Mouse (Mus musculus) macrophage (primary cell): ENCODE data around the gene Nacc2. TPM values are rescaled to one million over a fixed set of nuclear protein-coding genes. Genes with fewer than 3 reads are reported as not detected.

Experiments used
- H3K27ac ChIP-seq: fragments of 350-480 bp; formaldehyde crosslinking; 2 replicates; pipeline ENCODE4 v1.9.0; 2021
- H3K36me3 ChIP-seq: fragments of 350-480 bp; formaldehyde crosslinking; 2 replicates; pipeline ENCODE4 v1.9.0; 2021; ENCODE audit errors: inconsistent target
- H3K4me3 ChIP-seq: fragments of 350-480 bp; formaldehyde crosslinking; 2 replicates; pipeline ENCODE4 v1.9.0; 2021; ENCODE audit errors: inconsistent target
- H3K79me2 ChIP-seq: fragments of 350-480 bp; formaldehyde crosslinking; 2 replicates; pipeline ENCODE4 v1.9.0; 2021; ENCODE audit errors: inconsistent target
- WGBS: methylation state at CpG from one replicate; pipeline ENCODE4 v1.1.7; 2026; ENCODE audit warnings: inconsistent platforms; ENCODE audit not compliant: missing documents; 5-methylcytosine and 5-hydroxymethylcytosine counted together
- polyA plus RNA-seq: library from polyadenylated mRNA; stranded (reverse); fragments of 250-400 nt; gene quantifications from 3 replicates; pipeline ENCODE4 v1.2.4, GENCODE M21; 2018; ENCODE audit warnings: inconsistent platforms

The Nacc2 gene
- polyA plus RNA-seq, 1 experiment from 2014 or later = 16.9 TPM

DNA sequence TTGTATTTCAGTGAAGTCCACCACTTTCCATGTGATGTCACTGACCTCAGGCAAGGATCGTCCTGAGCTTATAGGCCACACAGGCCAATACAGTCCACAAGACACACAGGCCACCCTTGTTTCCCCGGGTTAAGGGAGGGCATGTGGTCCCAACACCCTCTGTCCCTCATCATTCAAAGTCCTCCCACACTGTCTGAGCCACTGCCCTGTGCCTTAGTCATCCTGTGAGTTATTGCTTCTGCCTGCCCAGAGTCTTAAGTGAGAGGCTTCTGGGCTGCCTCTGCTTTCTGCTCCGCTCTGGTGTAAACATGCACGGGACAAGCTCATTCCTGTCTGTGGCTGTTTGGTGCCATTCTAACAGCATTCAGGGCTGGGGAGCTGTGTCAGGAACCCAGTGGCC is 21.3 kb upstream of the Nacc2 start:
- Histone ChIP-seq H3K79me2 (no peaks in the 10 kb centered on the region), H3K4me3 (no peak overlapping the region), H3K27ac (no peak overlapping the region), H3K36me3 (no peaks in the 10 kb centered on the region)
- 94% methylated on average over 4 of the region's 4 CpGs for WGBS

DNA sequence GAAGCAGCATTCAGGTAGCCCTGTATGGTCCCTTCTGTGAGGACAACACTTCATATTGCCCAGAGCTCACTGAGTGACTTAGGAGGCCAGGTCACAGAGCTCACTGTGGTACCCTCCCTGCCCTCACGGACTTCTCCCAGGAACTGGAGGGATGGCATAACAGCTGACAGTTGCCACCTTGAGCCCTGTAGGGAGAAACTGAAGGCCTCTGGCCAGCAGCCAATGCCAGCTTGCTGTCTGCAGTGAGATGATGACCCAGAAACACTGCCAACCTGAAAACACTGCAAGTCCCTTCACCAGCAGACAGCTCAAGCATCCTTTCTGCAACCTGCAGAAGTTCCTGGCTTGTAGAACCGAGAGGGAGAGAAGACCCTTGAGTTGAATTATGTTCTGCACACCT is 20.5 kb upstream of the Nacc2 start:
- 92% methylated on average over 2 of the region's 2 CpGs for WGBS
- no peak overlapping the region for H3K27ac ChIP-seq
- H3K79me2 ChIP-seq = peaks cover 7% of the 10 kb centered on the region; the same call in 1 of the 2 replicates
- H3K4me3 ChIP-seq = no peak overlapping the region
- H3K36me3 ChIP-seq = no peaks in the 10 kb centered on the region

GRCm38 (mm10) chr2:26142986-26143385 is 20.0 kb upstream of the Nacc2 start:
- Histone ChIP-seq H3K36me3 (peaks cover 2% of the 10 kb centered on the region; the same call in 1 of the 2 replicates), H3K27ac (no peak overlapping the region), H3K4me3 (no peak overlapping the region), H3K79me2 (peaks cover 13% of the 10 kb centered on the region; the same call in 1 of the 2 replicates)
- WGBS = 97% methylated on average over 3 of the region's 3 CpGs

DNA sequence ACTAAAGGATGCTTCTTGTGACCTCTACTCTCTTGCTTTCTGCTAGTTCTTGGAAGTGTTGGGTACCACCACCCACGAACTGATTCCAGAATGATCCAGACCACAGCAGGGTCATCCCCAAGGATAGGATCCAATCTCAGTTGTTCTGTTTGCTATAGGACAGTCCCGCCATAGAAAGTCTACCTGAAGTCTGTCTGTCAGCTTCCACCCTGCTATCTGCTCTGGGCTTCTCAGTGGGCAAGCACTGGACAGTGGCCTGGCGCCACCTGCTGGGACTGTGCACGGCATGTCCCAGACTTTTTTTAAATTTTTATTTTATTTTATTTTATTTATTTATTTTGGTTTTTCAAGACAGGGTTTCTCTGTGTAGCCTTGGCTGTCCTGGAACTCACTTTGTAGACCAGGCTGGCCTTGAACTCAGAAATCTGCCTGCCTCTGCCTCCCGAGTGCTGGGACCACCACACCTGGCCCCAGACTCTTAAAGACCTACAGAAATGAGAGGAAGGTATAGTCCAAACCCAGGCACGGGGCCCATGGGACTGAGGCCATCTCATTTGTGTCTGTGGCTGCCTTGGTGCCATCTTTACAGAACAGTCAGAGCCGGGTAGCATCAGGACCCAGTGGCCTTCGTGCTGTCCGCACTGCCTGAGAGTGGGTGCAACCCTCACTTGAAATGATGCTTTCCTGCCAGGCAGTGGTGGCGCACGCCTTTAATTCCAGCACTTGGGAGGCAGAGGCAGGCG is 19.0 kb upstream of the Nacc2 start:
- Histone ChIP-seq H3K4me3 (no peak overlapping the region), H3K36me3 (peaks cover 11% of the 10 kb centered on the region; the same call in 1 of the 2 replicates), H3K27ac (no peak overlapping the region), H3K79me2 (peaks cover 20% of the 10 kb centered on the region; the same call in 1 of the 2 replicates)
- 71% methylated on average over 12 of the region's 12 CpGs for WGBS

DNA sequence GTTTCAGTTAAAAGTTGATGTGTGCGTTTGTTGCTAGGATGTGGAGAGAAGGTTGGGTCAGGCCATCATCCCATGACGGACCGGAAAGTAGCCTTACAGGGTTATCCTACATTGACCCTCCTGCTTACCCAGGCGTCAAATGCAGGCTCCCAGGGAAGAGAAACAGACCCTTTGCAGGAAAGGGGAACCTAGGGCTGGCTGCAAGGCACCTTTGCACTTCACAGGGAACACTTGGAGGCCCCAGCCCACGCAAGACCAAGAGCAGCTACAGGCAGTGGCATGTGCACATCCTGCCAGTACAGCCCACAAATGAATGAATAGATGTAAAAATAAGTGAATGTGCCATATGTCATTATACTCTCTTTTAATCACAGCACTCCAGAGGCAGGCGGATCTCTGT is 17.9 kb upstream of the Nacc2 start:
- Histone ChIP-seq H3K4me3 (peak overlapping the region; percentile 46), H3K36me3 (peaks cover 16% of the 10 kb centered on the region; the same call in 1 of the 2 replicates), H3K79me2 (peaks cover 20% of the 10 kb centered on the region; the same call in 1 of the 2 replicates), H3K27ac (peak overlapping the region; percentile 57)
- 2% methylated on average over 5 of the region's 6 CpGs for WGBS

GRCm38 (mm10) chr2:26140292-26140819 is 17.3 kb upstream of the Nacc2 start:
- Histone ChIP-seq H3K4me3 (peak overlapping the region; percentile 46), H3K79me2 (peaks cover 20% of the 10 kb centered on the region; the same call in 1 of the 2 replicates), H3K36me3 (peaks cover 18% of the 10 kb centered on the region; the same call in 1 of the 2 replicates), H3K27ac (peak overlapping the region; percentile 57)
- under 1% methylated on average over 54 of the region's 60 CpGs for WGBS

DNA sequence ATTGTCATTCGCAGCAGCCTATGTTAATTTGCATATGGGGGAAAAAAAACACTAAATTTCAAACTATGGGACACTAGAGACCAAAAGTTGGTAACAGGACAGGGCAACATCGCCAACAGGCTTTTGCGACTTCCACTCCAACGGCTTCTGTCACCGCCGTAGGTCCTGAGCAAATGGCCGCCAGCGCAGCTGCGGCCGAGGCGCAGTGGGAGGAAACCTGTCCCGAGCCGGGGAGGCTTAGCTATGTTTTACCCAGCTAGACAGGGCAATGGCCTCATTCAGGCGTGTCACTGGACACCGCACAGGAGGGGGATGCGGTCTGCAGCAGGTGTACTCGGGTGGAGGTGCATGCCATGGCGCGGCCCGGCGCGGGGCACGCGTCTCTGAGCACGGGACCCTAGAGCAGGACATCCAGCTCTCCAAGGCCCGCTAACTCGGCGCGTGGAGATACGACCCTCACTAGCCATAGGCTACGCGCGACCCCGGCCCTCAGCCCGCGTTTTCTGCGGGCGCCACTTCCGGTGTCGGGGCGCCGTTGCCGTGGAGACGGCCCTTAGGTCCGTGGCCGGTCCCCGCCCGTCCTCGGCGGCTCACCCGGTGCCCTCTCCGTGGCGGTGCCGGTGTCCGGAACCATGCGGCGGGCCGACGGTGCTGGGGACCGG is 16.7 kb upstream of the Nacc2 start:
- Histone ChIP-seq H3K27ac (peak overlapping the region; percentile 74), H3K36me3 (peaks cover 18% of the 10 kb centered on the region; the same call in 1 of the 2 replicates), H3K79me2 (peaks cover 20% of the 10 kb centered on the region; the same call in 1 of the 2 replicates), H3K4me3 (peak overlapping the region; percentile 58)
- WGBS = under 1% methylated on average over 58 of the region's 60 CpGs

- H3K36me3 ChIP-seq = peaks cover 18% of the 10 kb centered on the region; the same call in 1 of the 2 replicates
- peaks cover 20% of the 10 kb centered on the region; the same call in 1 of the 2 replicates for H3K79me2 ChIP-seq
- H3K4me3 ChIP-seq = peak overlapping the region; percentile 58
- peak overlapping the region; percentile 74 for H3K27ac ChIP-seq
- 48% methylated on average over 5 of the region's 7 CpGs for WGBS
These were observed 16.1 kb upstream of the Nacc2 start for GRCm38 (mm10) chr2:26139034-26139544.

DNA sequence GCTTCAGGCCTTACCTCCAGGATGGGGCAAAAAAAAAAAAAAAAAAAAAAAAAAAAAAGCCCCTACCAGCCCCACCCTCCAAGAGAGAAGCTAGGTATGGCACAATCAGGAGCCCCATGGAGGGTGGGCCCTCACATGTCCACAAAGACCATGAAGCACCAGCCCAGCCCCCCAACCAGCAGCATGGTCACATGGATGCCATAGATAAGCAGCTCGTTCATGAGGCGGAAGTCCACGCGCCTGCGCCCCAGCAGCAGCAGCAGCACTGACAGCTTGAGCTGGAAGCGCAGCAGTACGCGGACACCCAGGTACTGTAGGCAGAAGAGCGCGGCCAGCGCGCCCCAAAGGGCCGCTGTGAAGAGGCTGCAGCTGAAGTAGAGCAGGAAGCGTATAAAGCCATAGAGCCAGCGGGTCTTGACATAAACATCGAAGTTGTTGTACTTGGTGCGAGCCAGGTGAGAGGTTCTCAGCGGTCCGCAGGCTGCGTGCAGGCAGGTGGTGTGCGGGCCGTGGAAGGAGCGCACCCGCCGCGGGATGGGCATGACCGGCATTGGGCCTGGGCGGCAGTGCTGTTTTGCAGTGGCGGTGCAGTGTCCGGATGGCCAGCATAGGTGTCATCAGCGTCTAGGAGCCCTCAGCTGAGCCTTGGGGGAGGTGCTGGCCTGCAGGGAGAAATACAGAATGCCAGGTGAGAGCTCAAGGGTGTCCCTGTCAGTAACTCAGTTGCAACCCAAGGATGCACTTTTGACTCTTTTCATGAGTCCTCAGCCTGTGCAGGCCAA is 15.4 kb upstream of the Nacc2 start:
- H3K27ac ChIP-seq = peak overlapping the region; percentile 74
- peaks cover 20% of the 10 kb centered on the region; the same call in 1 of the 2 replicates for H3K79me2 ChIP-seq
- 73% methylated on average over 31 of the region's 31 CpGs for WGBS
- peak overlapping the region; percentile 58 for H3K4me3 ChIP-seq
- H3K36me3 ChIP-seq = peaks cover 18% of the 10 kb centered on the region; the same call in 1 of the 2 replicates

GRCm38 (mm10) chr2:26134591-26134990 is 11.6 kb upstream of the Nacc2 start:
- Histone ChIP-seq H3K27ac (no peak overlapping the region; the same call in 1 of the 2 replicates), H3K79me2 (peaks cover 20% of the 10 kb centered on the region; the same call in 1 of the 2 replicates), H3K4me3 (no peak overlapping the region), H3K36me3 (peaks cover 18% of the 10 kb centered on the region; the same call in 1 of the 2 replicates)
- 100% methylated on average over 2 of the region's 2 CpGs for WGBS

DNA sequence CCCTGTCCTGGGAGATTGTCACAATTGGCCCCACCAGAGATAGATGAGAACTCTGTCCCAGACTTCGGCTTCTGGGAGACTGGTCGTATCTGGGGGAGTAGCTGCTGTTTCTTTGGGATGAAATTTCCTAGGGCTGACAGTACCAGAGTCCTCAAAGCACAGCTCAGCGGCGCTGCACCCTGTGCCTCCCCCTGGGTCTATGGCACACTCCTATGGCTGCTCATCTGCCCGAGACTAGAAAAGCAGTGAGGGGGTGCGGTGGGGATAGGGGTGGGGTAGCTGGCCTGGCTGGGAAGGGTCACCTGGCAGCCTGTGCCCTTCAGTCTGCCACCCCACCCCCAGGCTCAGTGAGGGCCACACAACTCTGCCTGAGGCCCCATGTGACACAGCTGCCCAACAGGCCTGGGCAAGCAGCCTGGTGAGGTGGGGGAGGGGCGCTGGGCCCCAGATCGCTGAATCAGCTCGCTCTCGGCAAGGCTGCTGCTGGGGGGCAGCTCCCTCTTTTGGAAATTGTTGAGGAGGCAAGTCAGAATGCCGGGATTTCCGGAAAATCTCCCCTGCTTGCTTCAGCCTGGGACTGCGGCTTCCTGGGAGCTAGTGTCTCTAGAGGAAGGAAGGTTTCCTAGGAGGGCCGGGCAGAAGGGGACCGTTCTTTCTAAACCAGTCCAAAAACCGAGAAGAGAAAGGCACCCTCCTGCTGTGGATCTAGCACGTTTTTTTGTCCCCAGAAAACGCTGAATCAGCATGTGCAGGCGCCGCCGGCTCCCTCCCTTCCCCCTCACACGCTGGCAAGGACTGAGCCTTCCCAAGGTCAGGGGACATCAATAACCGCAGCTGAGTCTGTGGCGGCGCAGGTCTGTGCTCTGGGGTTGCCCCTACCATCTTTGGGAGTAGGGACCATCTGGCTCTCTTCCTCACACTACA is 9.9 kb upstream of the Nacc2 start:
- peaks cover 7% of the 10 kb centered on the region; the same call in 1 of the 2 replicates for H3K79me2 ChIP-seq
- 23% methylated on average over 24 of the region's 25 CpGs for WGBS
- peak overlapping the region; percentile 29 for H3K4me3 ChIP-seq
- peaks cover 14% of the 10 kb centered on the region; the same call in 1 of the 2 replicates for H3K36me3 ChIP-seq
- H3K27ac ChIP-seq = peak overlapping the region; percentile 95

- WGBS = 95% methylated on average over 2 of the region's 2 CpGs
- H3K36me3 ChIP-seq = peaks cover 4% of the 10 kb centered on the region; the same call in 1 of the 2 replicates
- peak overlapping the region; percentile 95 for H3K27ac ChIP-seq
- H3K79me2 ChIP-seq = no peaks in the 10 kb centered on the region; the same call in 1 of the 2 replicates
- H3K4me3 ChIP-seq = no peak overlapping the region
These were observed 8.3 kb upstream of the Nacc2 start for GRCm38 (mm10) chr2:26131327-26131726.

- Histone ChIP-seq H3K27ac (no peak overlapping the region), H3K36me3 (no peaks in the 10 kb centered on the region), H3K4me3 (no peak overlapping the region), H3K79me2 (no peaks in the 10 kb centered on the region)
- 94% methylated on average over 3 of the region's 3 CpGs for WGBS
These were observed 6.9 kb upstream of the Nacc2 start for GRCm38 (mm10) chr2:26129962-26130361.
